Mouse (Mus musculus) kidney, embryonic 14.5 days (tissue): Measurements from ENCODE around the gene Gm10392. TPM values are rescaled to one million over a fixed set of nuclear protein-coding genes. Genes with fewer than 3 reads are reported as not detected.

ENCODE experiments used
- ATAC-seq: fragments of 200-750 bp; cut with Nextera tagmentation; 2 replicates; pipeline ENCODE4 v1.8.0; 2017; ENCODE audit warnings: moderate number of reproducible peaks, mild to moderate bottlenecking, moderate TSS enrichment, moderate library complexity; ENCODE audit not compliant: low FRiP score, low TSS enrichment
- H3K27ac ChIP-seq: fragments of 300-500 bp; sonication (generic); 2 replicates; pipeline ENCODE4 v1.5.1; 2014; ENCODE audit warnings: low read depth, mild to moderate bottlenecking, low read length, moderate library complexity, mixed read lengths
- H3K27me3 ChIP-seq: fragments of 300-500 bp; sonication (generic); 2 replicates; pipeline ENCODE4 v1.6.1; 2014; ENCODE audit warnings: mild to moderate bottlenecking, low read length; ENCODE audit not compliant: control insufficient read depth, insufficient read depth
- H3K36me3 ChIP-seq: fragments of 300-500 bp; sonication (generic); 2 replicates; pipeline ENCODE4 v1.6.1; 2014; ENCODE audit warnings: low read length, mixed read lengths; ENCODE audit not compliant: control insufficient read depth, insufficient read depth
- H3K4me1 ChIP-seq: fragments of 300-500 bp; sonication (generic); 2 replicates; pipeline ENCODE4 v1.6.1; 2014; ENCODE audit warnings: low read length, mixed read lengths; ENCODE audit not compliant: control insufficient read depth, insufficient read depth
- H3K4me2 ChIP-seq: fragments of 300-500 bp; sonication (generic); replicated peaks from 2 replicates; pipeline ENCODE4 v1.6.1; 2014; ENCODE audit warnings: low read depth, mild to moderate bottlenecking, low read length
- H3K4me3 ChIP-seq: fragments of 300-500 bp; sonication (generic); 2 replicates; pipeline ENCODE4 v1.5.1; 2014; ENCODE audit warnings: mild to moderate bottlenecking, low read length
- H3K9ac ChIP-seq: fragments of 300-500 bp; sonication (generic); 2 replicates; pipeline ENCODE4 v1.6.1; 2014; ENCODE audit warnings: low read depth, mild to moderate bottlenecking, low read length, moderate library complexity
- H3K9me3 ChIP-seq: fragments of 300-500 bp; sonication (generic); 2 replicates; pipeline ENCODE4 v1.6.1; 2016; ENCODE audit warnings: low read length; ENCODE audit not compliant: control insufficient read depth
- WGBS: fragments of 180-500 bp; shearing (Covaris S2); extraction: QIAGEN DNeasy Blood & Tissue Kit; methylation state at CpG from one replicate; pipeline ENCODE4 v1.1.7; 2014; 5-methylcytosine and 5-hydroxymethylcytosine counted together
- polyA plus RNA-seq: library from polyadenylated mRNA; unstranded; fragments of >200 nt; fragmentation: Nextera tagmentation; extraction: Ambion mirVana; gene quantifications from 2 replicates; pipeline ENCODE4 v1.2.1, GENCODE M21; 2014

Gene Gm10392
- polyA plus RNA-seq, 1 experiment from 2014 or later = not detected

DNA sequence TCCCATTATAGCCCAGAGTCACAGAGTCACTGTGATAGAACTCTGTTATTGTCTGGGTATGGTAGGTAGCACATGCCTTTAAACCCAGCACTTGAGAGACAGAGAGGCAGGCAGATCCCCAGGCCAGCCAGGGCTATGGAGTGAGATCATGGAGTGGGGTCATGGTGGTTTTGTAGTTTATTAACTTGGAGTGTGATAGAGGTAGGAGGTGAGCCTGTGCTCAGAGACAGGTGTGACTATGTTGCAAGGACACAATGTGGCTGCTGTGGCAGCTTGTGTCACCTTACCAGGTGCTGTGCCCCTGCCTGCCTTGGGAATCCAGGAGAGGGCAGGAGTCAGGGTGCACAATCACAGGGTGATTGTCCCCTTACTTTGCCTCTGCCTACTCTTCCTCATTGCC lies 23.5 kb downstream of the Gm10392 start:
- peak overlapping the region; percentile 3; the same call in 1 of the 2 replicates for H3K4me2 ChIP-seq
- peaks cover 15% of the 10 kb centered on the region; the same call in 1 of the 2 replicates for H3K36me3 ChIP-seq
- peaks cover 52% of the 10 kb centered on the region for H3K4me1 ChIP-seq
- 0 out of 2 replicates have a peak overlapping the region, but pooled peaks have one; percentile 12 for H3K9ac ChIP-seq
- no peaks in the 10 kb centered on the region for H3K27me3 ChIP-seq
- H3K27ac ChIP-seq = no peak overlapping the region
- no peaks in the 10 kb centered on the region for H3K9me3 ChIP-seq
- no peak overlapping the region for H3K4me3 ChIP-seq
- ATAC-seq = no peak

DNA sequence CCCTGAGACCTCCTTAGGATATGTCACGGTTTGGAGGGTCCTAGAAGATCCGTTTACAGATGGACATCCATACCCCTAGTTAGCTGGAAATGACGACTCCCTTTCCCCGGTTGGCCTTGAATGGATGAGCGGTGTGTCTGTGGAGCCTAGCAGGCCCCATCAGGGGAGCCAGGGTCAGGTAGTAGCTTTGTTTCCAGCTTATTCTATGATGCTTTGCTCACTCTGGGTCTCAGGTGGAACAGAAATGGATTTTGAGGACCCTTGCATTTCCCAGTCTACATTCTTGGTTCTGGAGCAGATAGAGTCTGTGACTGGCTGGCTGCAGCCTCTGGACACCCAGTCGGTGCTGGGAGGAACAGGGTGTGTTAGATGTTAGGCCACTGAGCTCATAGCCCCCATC lies 24.2 kb downstream of the Gm10392 start:
- no peaks in the 10 kb centered on the region for H3K27me3 ChIP-seq
- WGBS = 59% methylated on average over 6 of the region's 6 CpGs
- no peaks in the 10 kb centered on the region for H3K9me3 ChIP-seq
- peaks cover 9% of the 10 kb centered on the region; the same call in 1 of the 2 replicates for H3K36me3 ChIP-seq
- no peak overlapping the region for H3K27ac ChIP-seq
- H3K4me2 ChIP-seq = peak overlapping the region; percentile 95
- peak overlapping the region; percentile 93; the same call in 1 of the 2 replicates for H3K9ac ChIP-seq
- H3K4me3 ChIP-seq = peak overlapping the region; percentile 89; the same call in 1 of the 2 replicates
- peaks cover 57% of the 10 kb centered on the region for H3K4me1 ChIP-seq
- ATAC-seq = no peak

DNA sequence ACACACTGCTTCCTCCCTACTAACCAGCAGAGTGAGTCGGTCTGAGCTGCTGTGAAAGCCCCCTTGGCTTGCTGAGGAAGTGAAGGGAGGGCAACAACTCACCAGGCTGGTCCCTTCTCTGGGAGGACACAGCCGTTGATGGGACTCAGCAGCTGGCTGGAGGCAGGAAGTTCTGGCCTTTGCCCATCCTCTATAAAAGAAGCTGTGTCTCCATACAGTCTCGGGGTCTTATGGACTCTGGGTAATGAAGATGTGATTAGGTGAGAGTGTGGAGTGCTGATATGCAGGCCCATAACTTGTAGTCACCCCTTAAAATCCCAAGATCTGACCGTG lies 24.7 kb downstream of the Gm10392 start:
- Histone ChIP-seq H3K4me3 (peak overlapping the region; percentile 89), H3K27ac (peak overlapping the region; percentile 82), H3K36me3 (peaks cover 4% of the 10 kb centered on the region; the same call in 1 of the 2 replicates), H3K27me3 (no peaks in the 10 kb centered on the region), H3K9ac (peak overlapping the region; percentile 93), H3K9me3 (no peaks in the 10 kb centered on the region), H3K4me1 (peaks cover 57% of the 10 kb centered on the region), H3K4me2 (peak overlapping the region; percentile 95)
- ATAC-seq = no peak
- WGBS = 26% methylated on average over 4 of the region's 4 CpGs

DNA sequence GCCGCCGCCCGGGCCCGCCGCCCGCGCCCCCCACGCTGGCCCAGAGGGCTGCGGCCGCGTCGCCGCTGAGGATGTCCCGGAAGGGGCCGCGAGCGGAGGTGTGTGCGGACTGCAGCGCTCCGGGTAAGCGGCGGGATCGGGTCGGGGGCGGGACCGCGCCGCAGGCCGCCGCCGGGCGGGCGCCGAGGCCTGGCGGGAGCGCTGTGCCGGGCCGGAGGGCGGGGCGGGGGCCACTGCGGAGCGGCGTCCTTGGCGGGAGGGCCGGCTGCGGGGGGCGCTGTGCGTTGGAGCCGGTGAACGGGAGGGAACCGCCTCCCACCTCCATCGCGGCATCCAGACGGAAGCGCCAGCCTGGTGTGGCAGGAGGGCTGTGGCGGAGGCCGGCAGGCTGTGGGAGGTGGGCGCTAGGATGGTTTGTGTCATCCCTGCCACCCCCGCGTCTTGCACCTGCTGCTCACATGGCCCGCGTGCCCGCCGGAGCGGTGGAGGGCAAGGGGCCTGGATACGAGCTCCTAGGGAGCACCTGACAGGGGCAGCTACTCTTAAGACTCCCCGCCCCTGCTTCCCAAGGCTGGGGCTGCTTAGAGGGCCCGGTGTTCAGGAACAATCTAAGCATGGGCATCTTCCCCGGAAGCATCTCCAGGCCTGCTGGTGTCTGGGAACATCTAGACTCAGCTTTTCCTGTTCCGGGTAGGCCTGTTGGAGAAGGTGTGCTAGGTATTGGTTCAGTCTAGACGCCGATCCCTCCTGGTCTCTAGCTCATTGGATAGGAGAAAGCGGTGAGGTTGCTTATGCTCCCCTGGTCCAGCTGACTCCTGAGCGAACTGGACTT lies 25.3 kb downstream of the Gm10392 start, which contains the start of gene Git1:
Gene Git1 (plus strand): TSS at position 51 of the 832 bp plus-strand sequence.
- peaks cover 59% of the 10 kb centered on the region for H3K4me1 ChIP-seq
- 2% methylated on average over 40 of the region's 74 CpGs for WGBS
- ATAC-seq = no peak

DNA sequence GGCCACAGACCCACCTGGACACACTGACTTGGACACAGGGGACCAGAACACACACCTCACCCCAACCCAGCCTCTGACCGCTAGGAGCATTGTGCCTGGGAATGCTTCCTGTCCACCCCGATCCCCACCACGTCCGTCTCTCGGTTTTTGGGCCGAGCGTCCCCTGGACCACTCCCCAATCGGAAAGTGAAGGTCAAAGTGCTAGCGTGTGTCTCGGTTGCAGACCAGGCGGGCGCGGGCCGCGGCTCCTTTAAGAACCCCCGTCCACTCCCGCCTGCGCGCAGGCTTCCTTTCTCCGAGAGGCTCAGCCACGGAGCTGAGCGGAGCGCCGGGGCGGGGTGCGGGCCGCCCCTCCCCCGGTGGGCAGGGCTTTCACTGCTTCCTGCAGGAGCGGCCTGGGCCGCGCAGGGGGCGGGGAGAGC lies 26.1 kb downstream of the Gm10392 start:
- Histone ChIP-seq H3K36me3 (no peaks in the 10 kb centered on the region), H3K9ac (peak overlapping the region; percentile 93), H3K4me1 (peaks cover 60% of the 10 kb centered on the region), H3K27ac (peak overlapping the region; percentile 78), H3K4me3 (peak overlapping the region; percentile 89), H3K4me2 (peak overlapping the region; percentile 95), H3K27me3 (no peaks in the 10 kb centered on the region), H3K9me3 (no peaks in the 10 kb centered on the region)
- under 1% methylated on average over 27 of the region's 32 CpGs for WGBS
- ATAC-seq = peak; percentile 73

More for the DNA sequence above, 25.3 kb downstream of the Gm10392 start, which contains the start of gene Git1:
- Histone ChIP-seq H3K4me2 (peak within 1 kb of the TSS; percentile 95), H3K36me3 (0 out of 2 replicates have a peak, but pooled peaks cover under 1% of the 10 kb centered on the region), H3K4me3 (peak within 1 kb of the TSS; percentile 89), H3K27ac (peak within 1 kb of the TSS; percentile 87), H3K9ac (peak within 1 kb of the TSS; percentile 93), H3K9me3 (no peaks in the 10 kb centered on the region), H3K27me3 (no peaks in the 10 kb centered on the region)

DNA sequence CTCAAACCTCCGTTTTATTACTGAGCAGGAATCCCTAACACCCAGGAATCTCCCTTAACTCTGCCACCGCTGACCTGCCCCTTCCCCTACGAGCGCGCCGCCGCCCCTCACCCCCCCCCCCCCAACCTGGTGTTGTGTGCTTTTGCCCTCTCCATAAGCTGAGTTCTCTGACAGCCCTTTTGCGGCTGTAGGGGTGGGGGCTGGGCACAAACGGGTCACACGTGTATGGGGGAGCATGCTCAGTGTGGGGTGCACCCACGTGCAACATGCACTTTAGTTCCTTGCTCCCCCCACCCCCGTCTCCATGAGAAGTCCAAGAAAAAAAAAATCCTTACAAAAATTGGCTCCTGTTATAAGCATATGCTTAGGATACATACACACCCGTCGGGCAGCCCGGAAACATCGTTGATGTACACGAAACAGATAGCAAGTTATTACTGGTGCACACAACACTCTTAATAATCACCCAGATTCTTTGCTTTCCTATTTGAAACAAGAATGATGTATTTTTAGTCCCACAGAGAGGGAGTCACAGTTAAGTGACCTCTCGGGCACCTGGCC lies 26.6 kb downstream of the Gm10392 start:
- Histone ChIP-seq H3K9ac (peak overlapping the region; percentile 93), H3K27ac (peak overlapping the region; percentile 87), H3K36me3 (no peaks in the 10 kb centered on the region), H3K9me3 (no peaks in the 10 kb centered on the region), H3K4me1 (peaks cover 55% of the 10 kb centered on the region), H3K4me3 (peak overlapping the region; percentile 89), H3K4me2 (peak overlapping the region; percentile 95), H3K27me3 (no peaks in the 10 kb centered on the region)
- no peak for ATAC-seq
- under 1% methylated on average over 17 of the region's 18 CpGs for WGBS

DNA sequence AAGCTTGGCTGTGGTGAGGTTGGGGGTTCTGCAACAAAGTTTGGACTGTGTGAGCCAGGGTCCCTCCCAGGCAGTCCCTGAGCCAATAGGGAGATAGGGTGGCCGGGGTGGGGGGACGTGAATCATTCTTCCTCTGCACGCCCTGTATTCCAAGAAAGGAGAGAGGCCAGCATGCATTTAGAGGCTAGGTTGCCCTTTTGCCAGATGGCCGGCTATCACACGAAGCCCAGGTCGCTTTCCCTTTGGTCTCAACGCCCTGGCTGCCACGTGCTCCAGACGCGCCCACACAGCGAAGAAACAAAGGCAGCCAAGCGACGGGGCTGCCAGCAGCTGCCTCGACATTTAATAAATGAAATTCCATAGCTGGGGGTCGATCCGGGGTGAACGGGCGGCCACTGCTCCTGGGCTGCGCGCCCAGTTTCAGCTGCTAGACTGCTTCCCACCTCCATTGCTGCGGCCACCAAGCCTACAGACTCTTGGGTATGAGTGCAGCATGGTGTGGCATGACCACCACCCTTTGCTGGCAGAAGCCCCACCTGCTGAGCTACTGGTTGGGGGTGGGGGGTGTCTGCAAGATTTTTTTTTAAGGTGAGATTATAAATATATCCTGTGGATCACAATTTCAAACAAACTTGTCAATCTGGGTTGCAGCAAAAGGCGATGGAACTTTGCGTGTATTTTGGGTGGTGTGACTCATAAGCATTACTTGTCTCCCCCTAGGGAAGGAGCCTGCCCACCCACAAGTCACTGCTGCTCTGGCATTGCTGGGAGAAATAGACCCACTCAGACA lies 27.3 kb downstream of the Gm10392 start:
- Histone ChIP-seq H3K4me3 (peak overlapping the region; percentile 89), H3K9me3 (no peaks in the 10 kb centered on the region), H3K27me3 (no peaks in the 10 kb centered on the region), H3K36me3 (no peaks in the 10 kb centered on the region), H3K4me1 (peaks cover 49% of the 10 kb centered on the region), H3K4me2 (peak overlapping the region; percentile 95), H3K9ac (peak overlapping the region; percentile 93), H3K27ac (peak overlapping the region; percentile 87)
- ATAC-seq = peak; percentile 75
- 0% methylated on average over 23 of the region's 23 CpGs for WGBS

DNA sequence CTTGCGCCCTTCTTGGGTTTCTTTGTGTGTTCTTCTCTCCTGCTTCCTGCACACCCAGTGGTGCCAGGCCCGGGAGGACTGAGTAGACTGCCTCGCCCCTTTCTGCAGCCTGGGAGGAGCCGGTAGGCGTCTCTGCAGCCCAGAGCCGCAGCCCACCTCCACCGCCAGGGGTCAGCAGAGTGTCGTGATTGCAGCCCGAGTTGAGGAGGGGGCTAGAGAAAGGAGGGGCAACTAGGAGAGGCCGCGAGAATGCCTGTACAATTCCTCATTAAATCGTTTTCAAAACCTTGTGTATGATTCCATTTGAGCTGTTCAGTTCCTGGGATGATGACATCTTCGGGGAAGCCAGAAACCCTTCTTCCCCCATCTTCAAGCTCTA lies 27.9 kb downstream of the Gm10392 start:
- H3K27me3 ChIP-seq = no peaks in the 10 kb centered on the region
- peaks cover 46% of the 10 kb centered on the region for H3K4me1 ChIP-seq
- peak overlapping the region; percentile 87 for H3K27ac ChIP-seq
- under 1% methylated on average over 13 of the region's 13 CpGs for WGBS
- no peaks in the 10 kb centered on the region for H3K9me3 ChIP-seq
- peak overlapping the region; percentile 93; the same call in 1 of the 2 replicates for H3K9ac ChIP-seq
- H3K36me3 ChIP-seq = no peaks in the 10 kb centered on the region
- peak; percentile 75 for ATAC-seq
- peak overlapping the region; percentile 89 for H3K4me3 ChIP-seq
- H3K4me2 ChIP-seq = peak overlapping the region; percentile 95
